ENCODE assay signal across 9 mouse cellular contexts in genomic region chr13:102658223-102658839, GRCm38 (mm10). TPM values are rescaled to one million over a fixed set of nuclear protein-coding genes. Genes with fewer than 3 reads are reported as not detected.
A peak's percentile ranks its signal among the peaks of the same experiment; 100 is the strongest.
DNase-seq lines count a peak whose midpoint lies in the region; ATAC-seq and TF ChIP-seq lines count a peak whose summit lies in the region.
"Had no signal": no experiment of that assay in that cellular context is flagged by ENCODE, and none has a peak within 500 bp of the region (broad histone marks: within the 10 kb centered on the region; RNA-seq: fewer than 3 reads in every experiment).

No protein-coding gene starts in this region.

- H3K27ac ChIP-seq in stomach, postnatal 0 days (replicated peaks) = peak overlapping the region; percentile 56; the same call in 1 of the 2 replicates
- H3K27ac ChIP-seq: limb, embryonic 13.5 days had no signal

- H3K9me3 ChIP-seq in stomach, postnatal 0 days (ENCODE audit: control insufficient read depth, low read length) = no peaks in the 10 kb centered on the region
- H3K9me3 ChIP-seq: limb, embryonic 13.5 days had no signal

- H3K36me3 ChIP-seq in stomach, postnatal 0 days (ENCODE audit: control insufficient read depth, insufficient read depth, low read length) = no peaks in the 10 kb centered on the region
- H3K36me3 ChIP-seq: limb, embryonic 13.5 days had no signal

- intact Hi-C loops in left cerebral cortex, postnatal 25 days (cut with DNase I) = no loop called here

- TF ChIP-seq CTCF in stomach, postnatal 0 days (IDR thresholded peaks at IDR 0.05; ENCODE audit: low read depth) = no peak

- peak; percentile 33 for DNase-seq in testis, postnatal 10 days (ENCODE audit: low spot score)
- no peak for DNase-seq in testis, postnatal 14 days (ENCODE audit: low spot score)
- DNase-seq in fibroblast of lung, adult 2 months (ENCODE audit: low read depth) = peak; percentile 49
- DNase-seq in kidney, postnatal 10 days = peak; percentile 51
- peak; percentile 14 for DNase-seq in stomach, postnatal 0 days (ENCODE audit: low spot score)
- no peak for DNase-seq in left cerebral cortex, postnatal 25 days (ENCODE audit: low spot score in 2 of 2)

- no peak overlapping the region for H3K4me3 ChIP-seq in stomach, postnatal 0 days (ENCODE audit: low read depth, low read length)
- H3K4me3 ChIP-seq: limb, embryonic 13.5 days had no signal

- no peaks in the 10 kb centered on the region for H3K4me1 ChIP-seq in stomach, postnatal 0 days (replicated peaks; ENCODE audit: control insufficient read depth, insufficient read depth)
- H3K4me1 ChIP-seq: limb, embryonic 13.5 days had no signal

- TF ChIP-seq EP300 in stomach, postnatal 0 days (optimal IDR thresholded peaks at IDR 0.05) = no peak

- WGBS in stomach, postnatal 0 days = 46% methylated on average over 6 of the region's 6 CpGs

- 0 out of 2 replicates have a peak overlapping the region, but pooled peaks have one; percentile 27 for H3K9ac ChIP-seq in stomach, postnatal 0 days (ENCODE audit: low read length)
- H3K9ac ChIP-seq: limb, embryonic 13.5 days had no signal

- H3K27me3 ChIP-seq in stomach, postnatal 0 days (ENCODE audit: control insufficient read depth, insufficient read depth, low read length) = no peaks in the 10 kb centered on the region

- ATAC-seq in stomach, postnatal 0 days (ENCODE audit: low FRiP score, low TSS enrichment) = peak; percentile 61; the same call in 1 of the 2 replicates
- no peak for ATAC-seq in CD4-positive, CD25-positive, alpha-beta regulatory T cell, adult 4 months
- ATAC-seq: forebrain, embryonic 16.5 days had no signal

- 0 out of 2 replicates have a peak overlapping the region, but pooled peaks have one; percentile 14 for H3K4me2 ChIP-seq in stomach, postnatal 0 days (replicated peaks; ENCODE audit: low read depth)
- H3K4me2 ChIP-seq: limb, embryonic 13.5 days had no signal

RNA-seq across cellular contexts. Expression of gene Cd180, which starts 35.0 kb away (rescaled TPM):
- 0.35 and 0.42 TPM in 2 replicates for polyA plus RNA-seq in stomach, postnatal 0 days (2015; fragmentation: Nextera tagmentation; extraction: Ambion mirVana)
- total RNA-seq in left cerebral cortex, postnatal 25 days (2021) = 1 to 10 TPM; 2.2 to 2.8 TPM
- 1 to 10 TPM in 1 of 2 experiments, under 1 TPM in 1; 0.28 to 1.9 TPM for polyA plus RNA-seq in CD4-positive, CD25-positive, alpha-beta regulatory T cell, adult 4 months (2017; shearing (Covaris generic))

Comparison
In these comparisons a context has a peak if more than half of its experiments do, and no peak if none do; other contexts are left out.
1. DNase-seq: peak in testis, postnatal 10 days (single experiment), fibroblast of lung, adult 2 months (single experiment), kidney, postnatal 10 days (single experiment) and stomach, postnatal 0 days (single experiment); none in testis, postnatal 14 days (single experiment) and left cerebral cortex, postnatal 25 days (0 of 2).